12 mouse cellular contexts compared by ENCODE assay signal in the genomic region with DNA sequence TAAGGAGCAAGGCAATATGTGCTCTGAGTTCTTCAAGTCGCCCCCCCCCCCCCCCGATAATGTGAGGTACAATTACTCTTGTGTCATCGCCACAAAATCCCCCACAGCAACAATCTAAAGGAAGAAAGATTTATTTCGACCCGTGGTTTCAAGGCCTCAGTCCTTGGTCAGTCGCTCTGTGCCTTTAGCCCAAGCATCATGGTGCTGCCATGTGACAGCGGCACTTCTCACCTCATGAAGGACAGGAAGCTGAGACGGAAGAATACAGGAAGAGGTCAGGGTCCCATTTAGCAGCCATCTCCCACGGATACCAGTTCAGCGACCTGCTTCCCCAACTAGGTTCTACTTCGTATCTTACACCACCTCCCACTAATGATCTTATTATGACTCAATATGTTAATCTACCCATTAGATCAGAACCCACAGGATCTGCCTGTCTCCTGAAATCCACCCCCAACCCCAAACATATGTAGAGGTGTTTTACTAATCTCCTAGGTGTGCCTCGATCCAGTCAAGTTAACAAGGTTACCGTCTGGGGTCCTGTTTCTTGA.
"Had no signal": no experiment of that assay in that cellular context is flagged by ENCODE, and none has a peak within 500 bp of the region (broad histone marks: within the 10 kb centered on the region; RNA-seq: fewer than 3 reads in every experiment).

No protein-coding gene starts in this region.

- H3K27me3 ChIP-seq: kidney, embryonic 15.5 days; limb, embryonic 15.5 days; midbrain, embryonic 12.5 days; neural tube, embryonic 13.5 days had no signal

- H3K9me3 ChIP-seq: kidney, embryonic 15.5 days; limb, embryonic 15.5 days; midbrain, embryonic 12.5 days; neural tube, embryonic 13.5 days had no signal

- H3K4me3 ChIP-seq: kidney, embryonic 15.5 days; left cerebral cortex, adult 2 months; limb, embryonic 15.5 days; midbrain, embryonic 12.5 days; neural tube, embryonic 13.5 days had no signal

- H3K9ac ChIP-seq: kidney, embryonic 15.5 days; limb, embryonic 15.5 days; liver, embryonic 14.5 days; midbrain, embryonic 12.5 days; neural tube, embryonic 13.5 days had no signal

- DNase-seq: kidney, postnatal 25 days; lung, adult 18-20 months; right cerebral cortex, postnatal 25 days; thymus, adult 18-20 months; thymus, postnatal 14 days had no signal

- H3K36me3 ChIP-seq: kidney, embryonic 15.5 days; midbrain, embryonic 12.5 days; neural tube, embryonic 13.5 days had no signal

- H3K4me1 ChIP-seq: midbrain, embryonic 12.5 days had no signal

- H3K4me2 ChIP-seq: kidney, embryonic 15.5 days; limb, embryonic 15.5 days; midbrain, embryonic 12.5 days; neural tube, embryonic 13.5 days had no signal

- ATAC-seq: midbrain, embryonic 16.5 days had no signal

- H3K27ac ChIP-seq: kidney, embryonic 15.5 days; left cerebral cortex, adult 2 months; limb, embryonic 15.5 days; liver, embryonic 14.5 days; midbrain, embryonic 12.5 days; neural tube, embryonic 13.5 days had no signal
